Mouse (Mus musculus) forebrain, embryonic 12.5 days (tissue): Measurements from ENCODE around the gene Cgrrf1. TPM values are rescaled to one million over a fixed set of nuclear protein-coding genes. Genes with fewer than 3 reads are reported as not detected.
"Not testable (repeated sequence)": the region's sequence is repeated elsewhere in the genome, so short reads cannot be mapped to it uniquely, and the experiment has no call there.

Experiments used
- ATAC-seq: fragments of 200-750 bp; cut with Nextera tagmentation; 2 replicates; pipeline ENCODE4 v1.8.0; 2017; ENCODE audit warnings: moderate TSS enrichment; ENCODE audit not compliant: low FRiP score
- H3K27ac ChIP-seq: fragments of 300-500 bp; sonication (generic); 2 replicates; pipeline ENCODE4 v1.5.1; 2016; ENCODE audit warnings: mild to moderate bottlenecking
- H3K27me3 ChIP-seq: fragments of 300-500 bp; sonication (generic); 2 replicates; pipeline ENCODE4 v1.6.1; 2016; ENCODE audit warnings: mild to moderate bottlenecking
- H3K36me3 ChIP-seq: fragments of 300-500 bp; sonication (generic); replicated peaks from 2 replicates; pipeline ENCODE4 v1.6.1; 2016; ENCODE audit warnings: mild to moderate bottlenecking
- H3K4me1 ChIP-seq: fragments of 300-500 bp; sonication (generic); 2 replicates; pipeline ENCODE4 v1.6.1; 2016
- H3K4me2 ChIP-seq: fragments of 300-500 bp; sonication (generic); 2 replicates; pipeline ENCODE4 v1.6.1; 2016; ENCODE audit warnings: mild to moderate bottlenecking, moderate library complexity
- H3K4me3 ChIP-seq: fragments of 300-500 bp; sonication (generic); replicated peaks from 2 replicates; pipeline ENCODE4 v1.5.1; 2016; ENCODE audit warnings: mild to moderate bottlenecking
- H3K9ac ChIP-seq: fragments of 300-500 bp; sonication (generic); 2 replicates; pipeline ENCODE4 v1.6.1; 2016; ENCODE audit warnings: mild to moderate bottlenecking
- H3K9me3 ChIP-seq: fragments of 300-500 bp; sonication (generic); 2 replicates; pipeline ENCODE4 v1.6.1; 2016
- WGBS: fragments of 180-500 bp; shearing (Covaris S2); methylation state at CpG from one replicate; pipeline ENCODE4 v1.1.7; 2016; 5-methylcytosine and 5-hydroxymethylcytosine counted together
- polyA plus RNA-seq: library from polyadenylated mRNA; unstranded; fragments of >200 nt; fragmentation: Nextera tagmentation; extraction: Ambion mirVana; gene quantifications from 2 replicates; pipeline ENCODE4 v1.2.1, GENCODE M21; 2016

The Cgrrf1 gene
- polyA plus RNA-seq, 1 experiment from 2014 or later: 28.6 TPM

DNA sequence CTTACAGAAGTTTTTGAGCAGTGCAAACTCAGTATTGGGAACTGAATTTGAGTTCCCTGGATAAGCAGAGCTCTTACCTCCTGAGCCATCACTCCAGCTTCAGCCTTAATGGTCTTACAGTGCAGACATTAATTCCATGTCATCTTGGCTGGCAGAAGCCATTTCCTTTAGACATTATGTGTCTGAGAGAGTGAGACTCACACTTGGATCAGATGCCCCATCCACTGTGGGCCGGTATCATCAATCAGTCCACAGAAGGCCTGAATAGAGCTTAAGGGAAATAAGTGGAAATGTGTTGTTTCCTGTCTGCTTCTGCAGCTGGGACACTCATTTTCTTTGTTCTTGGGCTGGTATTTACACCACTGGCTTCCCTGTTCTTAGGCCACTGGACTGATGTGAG, 28.1 kb upstream of the Cgrrf1 start:
- no peak overlapping the region for H3K4me3 ChIP-seq
- 89% methylated on average over 1 of the region's 1 CpGs for WGBS
- no peak for ATAC-seq
- H3K9ac ChIP-seq: no peak overlapping the region
- H3K36me3 ChIP-seq: peaks cover 11% of the 10 kb centered on the region
- no peaks in the 10 kb centered on the region for H3K27me3 ChIP-seq
- no peak overlapping the region for H3K27ac ChIP-seq
- no peaks in the 10 kb centered on the region for H3K4me1 ChIP-seq
- no peak overlapping the region for H3K4me2 ChIP-seq
- no peaks in the 10 kb centered on the region for H3K9me3 ChIP-seq

DNA sequence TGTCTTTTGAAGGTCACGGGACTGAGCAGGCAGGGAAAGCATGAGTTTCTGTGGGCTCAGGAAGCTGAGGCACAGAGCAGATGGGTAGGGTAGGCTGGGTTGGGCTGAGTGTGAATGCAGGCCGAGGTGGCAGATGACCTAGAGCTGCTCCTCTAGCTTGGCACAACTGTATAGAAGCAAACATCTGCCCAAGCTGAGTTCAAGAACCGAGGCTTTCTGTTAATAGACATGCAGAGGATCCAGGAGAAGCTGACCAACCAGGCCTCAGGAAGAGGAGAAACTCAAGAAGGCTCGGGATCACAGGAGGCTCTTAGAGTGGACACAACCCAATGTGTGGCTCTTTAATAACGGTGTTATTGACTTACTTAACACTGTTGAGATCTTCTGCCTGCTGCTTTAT, 25.7 kb upstream of the Cgrrf1 start:
- no peaks in the 10 kb centered on the region for H3K4me1 ChIP-seq
- no peak overlapping the region for H3K27ac ChIP-seq
- WGBS: 92% methylated on average over 5 of the region's 5 CpGs
- no peak for ATAC-seq
- H3K4me2 ChIP-seq: no peak overlapping the region
- peaks cover 15% of the 10 kb centered on the region for H3K36me3 ChIP-seq
- H3K27me3 ChIP-seq: no peaks in the 10 kb centered on the region
- H3K9me3 ChIP-seq: no peaks in the 10 kb centered on the region
- no peak overlapping the region for H3K4me3 ChIP-seq
- H3K9ac ChIP-seq: no peak overlapping the region

DNA sequence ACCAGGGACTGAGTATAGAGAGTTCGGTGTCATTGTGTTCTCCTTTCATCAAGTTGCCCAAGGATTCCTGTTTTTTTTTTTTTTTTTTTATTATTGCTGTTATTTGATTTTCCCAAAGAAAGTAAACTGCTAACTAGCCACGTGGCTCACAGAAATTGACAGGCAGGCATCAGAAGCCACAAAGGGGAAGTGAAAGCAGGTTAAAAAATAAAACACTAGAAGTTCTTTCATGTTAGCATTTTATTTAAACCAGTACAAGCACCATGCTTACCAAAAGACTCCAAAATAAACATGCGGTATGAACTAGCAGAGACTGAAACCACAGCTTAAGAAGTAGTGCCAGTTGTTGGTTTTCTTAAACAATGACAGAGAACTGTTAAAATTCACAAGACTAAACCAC, 24.0 kb upstream of the Cgrrf1 start:
- H3K4me2 ChIP-seq: no peak overlapping the region
- no peak overlapping the region for H3K4me3 ChIP-seq
- H3K9ac ChIP-seq: no peak overlapping the region
- H3K4me1 ChIP-seq: no peaks in the 10 kb centered on the region
- H3K27ac ChIP-seq: no peak overlapping the region
- H3K27me3 ChIP-seq: no peaks in the 10 kb centered on the region
- WGBS: 77% methylated on average over 3 of the region's 3 CpGs
- H3K36me3 ChIP-seq: peaks cover 28% of the 10 kb centered on the region
- no peak for ATAC-seq
- H3K9me3 ChIP-seq: no peaks in the 10 kb centered on the region

- Histone ChIP-seq H3K27ac (no peak overlapping the region), H3K4me2 (no peak overlapping the region), H3K27me3 (no peaks in the 10 kb centered on the region), H3K36me3 (peaks cover 40% of the 10 kb centered on the region), H3K9ac (no peak overlapping the region), H3K4me3 (no peak overlapping the region), H3K4me1 (peaks cover 11% of the 10 kb centered on the region), H3K9me3 (no peaks in the 10 kb centered on the region)
- 60% methylated on average over 6 of the region's 6 CpGs for WGBS
- ATAC-seq: no peak
Measured at GRCm38 (mm10) chr14:46815640-46816039, 16.3 kb upstream of the Cgrrf1 start.

GRCm38 (mm10) chr14:46816916-46817622, 14.9 kb upstream of the Cgrrf1 start:
- Histone ChIP-seq H3K4me1 (peaks cover 19% of the 10 kb centered on the region), H3K36me3 (peaks cover 31% of the 10 kb centered on the region), H3K9ac (no peak overlapping the region), H3K4me3 (no peak overlapping the region), H3K9me3 (no peaks in the 10 kb centered on the region), H3K27me3 (no peaks in the 10 kb centered on the region), H3K27ac (no peak overlapping the region), H3K4me2 (no peak overlapping the region)
- no peak for ATAC-seq
- 95% methylated on average over 8 of the region's 8 CpGs for WGBS

- Histone ChIP-seq H3K4me3 (no peak overlapping the region), H3K4me1 (peaks cover 19% of the 10 kb centered on the region), H3K9ac (no peak overlapping the region), H3K9me3 (no peaks in the 10 kb centered on the region), H3K4me2 (no peak overlapping the region), H3K27me3 (0 out of 2 replicates have a peak, but pooled peaks cover 3% of the 10 kb centered on the region), H3K27ac (no peak overlapping the region), H3K36me3 (peaks cover 17% of the 10 kb centered on the region)
- WGBS: 94% methylated on average over 7 of the region's 7 CpGs
- ATAC-seq: no peak
Measured at GRCm38 (mm10) chr14:46818743-46819142, 13.2 kb upstream of the Cgrrf1 start.

DNA sequence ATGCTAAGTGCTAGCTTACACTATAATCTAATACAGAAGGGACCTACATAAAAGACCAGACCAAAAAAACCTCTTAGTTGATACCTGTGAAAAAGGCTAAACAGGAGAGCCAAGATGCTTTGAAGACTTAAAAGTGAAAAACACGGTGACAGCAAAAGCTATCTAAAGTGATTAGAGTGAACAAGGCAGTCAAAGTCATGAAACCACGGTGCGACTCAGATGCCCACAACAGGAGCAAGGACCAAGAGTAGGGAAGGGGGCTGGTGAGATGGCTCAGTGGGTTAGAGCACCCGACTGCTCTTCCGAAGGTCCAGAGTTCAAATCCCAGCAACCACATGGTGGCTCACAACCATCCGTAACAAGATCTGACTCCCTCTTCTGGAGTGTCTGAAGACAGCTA, 12.0 kb upstream of the Cgrrf1 start:
- H3K4me3 ChIP-seq, H3K27ac ChIP-seq, H3K9me3 ChIP-seq, H3K4me2 ChIP-seq, H3K27me3 ChIP-seq, H3K9ac ChIP-seq, ATAC-seq: not testable (repeated sequence)
- Histone ChIP-seq H3K4me1 (peaks cover 19% of the 10 kb centered on the region), H3K36me3 (peaks cover 14% of the 10 kb centered on the region; the same call in 1 of the 2 replicates)
- 94% methylated on average over 5 of the region's 6 CpGs for WGBS

DNA sequence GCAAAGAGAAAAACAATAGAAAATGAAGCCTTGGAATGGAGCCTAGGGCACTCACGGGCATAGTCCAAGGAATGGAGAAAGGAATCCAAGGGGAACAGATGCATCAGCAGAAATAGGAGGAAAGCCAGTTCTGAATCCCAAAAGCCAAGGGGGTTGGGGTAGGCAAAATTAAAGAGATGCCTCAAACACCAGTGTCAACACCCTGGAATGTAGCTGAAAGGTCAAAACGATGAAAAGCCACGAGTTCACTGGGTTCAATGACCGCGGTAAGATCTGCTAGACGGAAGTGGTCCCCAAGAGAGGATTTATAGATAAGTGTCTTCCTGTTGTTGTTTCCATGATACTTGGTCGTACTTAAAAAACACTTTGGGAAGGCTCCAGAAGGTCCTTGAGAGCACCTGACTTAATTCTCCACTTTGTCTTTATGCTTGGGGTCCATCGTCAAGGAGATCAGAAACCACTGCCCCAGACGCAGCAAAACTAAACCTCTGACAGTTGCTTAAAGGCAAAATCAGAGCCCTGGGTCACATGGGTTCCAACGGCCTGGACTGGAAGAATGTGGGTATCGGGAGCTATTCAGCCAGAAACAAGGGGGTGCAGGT, 10.6 kb upstream of the Cgrrf1 start:
- Histone ChIP-seq H3K4me2 (peak overlapping the region; percentile 81), H3K4me3 (peak overlapping the region; percentile 87), H3K9me3 (no peaks in the 10 kb centered on the region), H3K27ac (peak overlapping the region; percentile 87), H3K36me3 (peaks cover 6% of the 10 kb centered on the region; the same call in 1 of the 2 replicates), H3K9ac (peak overlapping the region; percentile 80), H3K27me3 (0 out of 2 replicates have a peak, but pooled peaks cover 3% of the 10 kb centered on the region), H3K4me1 (peaks cover 19% of the 10 kb centered on the region)
- ATAC-seq: no peak; the same call in 1 of the 2 replicates
- WGBS: 1% methylated on average over 11 of the region's 11 CpGs

GRCm38 (mm10) chr14:46821873-46822716, 9.8 kb upstream of the Cgrrf1 start, which contains the start of gene Gmfb:
TSS of gene Gmfb (minus strand) at chr14:46822242.
- Histone ChIP-seq H3K4me2 (peak within 1 kb of the TSS; percentile 81), H3K9me3 (no peaks in the 10 kb centered on the region), H3K4me3 (peak within 1 kb of the TSS; percentile 87), H3K27ac (peak within 1 kb of the TSS; percentile 87), H3K36me3 (peaks cover under 1% of the 10 kb centered on the region; the same call in 1 of the 2 replicates), H3K4me1 (peaks cover 19% of the 10 kb centered on the region), H3K27me3 (0 out of 2 replicates have a peak, but pooled peaks cover 3% of the 10 kb centered on the region), H3K9ac (peak within 1 kb of the TSS; percentile 80)
- under 1% methylated on average over 64 of the region's 65 CpGs for WGBS
- peak; percentile 98 for ATAC-seq

DNA sequence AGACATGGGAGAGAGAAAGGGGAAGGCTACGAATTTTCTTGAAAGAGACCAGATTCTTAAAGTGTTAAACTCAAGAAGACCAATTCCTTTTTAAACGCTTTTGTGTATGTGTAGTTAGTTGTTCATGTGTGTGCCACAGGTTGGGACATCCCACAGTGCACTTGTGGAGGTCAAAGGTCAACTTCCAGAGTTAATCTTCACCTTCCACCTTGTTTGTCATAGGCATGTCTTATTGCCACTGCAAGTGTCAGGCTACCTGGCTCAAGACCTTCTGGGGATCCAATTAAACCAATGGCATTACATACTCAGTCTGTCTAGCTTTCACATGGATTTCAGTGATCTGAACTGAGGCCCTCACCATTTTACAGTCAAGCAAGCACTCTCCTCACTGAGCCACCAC, 7.9 kb upstream of the Cgrrf1 start:
- ATAC-seq: no peak
- WGBS: 79% methylated on average over 2 of the region's 2 CpGs
- H3K27me3 ChIP-seq: 0 out of 2 replicates have a peak, but pooled peaks cover 3% of the 10 kb centered on the region

DNA sequence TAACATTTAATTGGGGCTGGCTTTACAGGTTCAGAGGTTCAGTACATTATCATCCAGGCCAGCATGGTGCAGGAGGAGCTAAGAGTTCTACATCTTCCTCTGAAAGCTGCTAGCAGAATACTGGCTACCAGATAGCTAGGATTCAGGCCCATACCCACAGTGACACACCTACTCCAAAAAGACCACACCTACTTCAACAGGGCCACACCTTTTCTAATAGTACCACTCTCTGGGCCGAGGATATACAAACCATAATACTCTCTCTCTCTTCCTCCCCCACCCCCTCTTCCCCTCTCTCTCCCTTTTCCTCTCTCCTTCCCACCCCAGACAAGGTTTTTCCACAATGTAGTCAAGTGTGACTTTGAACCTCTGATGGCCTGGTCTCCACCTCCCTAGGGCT, 4.5 kb upstream of the Cgrrf1 start:
- ATAC-seq: no peak
- H3K4me2 ChIP-seq: no peak overlapping the region
- no peaks in the 10 kb centered on the region for H3K9me3 ChIP-seq
- H3K36me3 ChIP-seq: no peaks in the 10 kb centered on the region
- H3K9ac ChIP-seq: no peak overlapping the region
- no peak overlapping the region for H3K27ac ChIP-seq
- no peak overlapping the region for H3K4me3 ChIP-seq
- 0 out of 2 replicates have a peak, but pooled peaks cover 3% of the 10 kb centered on the region for H3K27me3 ChIP-seq
- peaks cover 4% of the 10 kb centered on the region; the same call in 1 of the 2 replicates for H3K4me1 ChIP-seq
- WGBS: 59% methylated on average over 1 of the region's 1 CpGs

More for the DNA sequence above, 7.9 kb upstream of the Cgrrf1 start:
- Histone ChIP-seq H3K36me3 (no peaks in the 10 kb centered on the region), H3K9ac (no peak overlapping the region), H3K27ac (no peak overlapping the region), H3K4me2 (no peak overlapping the region), H3K9me3 (no peaks in the 10 kb centered on the region), H3K4me1 (peaks cover 19% of the 10 kb centered on the region), H3K4me3 (no peak overlapping the region)

- 11% methylated on average over 4 of the region's 4 CpGs for WGBS
- no peak overlapping the region for H3K27ac ChIP-seq
Measured at GRCm38 (mm10) chr14:46831295-46831694, 630 bp upstream of the Cgrrf1 start.

More at GRCm38 (mm10) chr14:46831295-46831694, 630 bp upstream of the Cgrrf1 start:
- Histone ChIP-seq H3K4me1 (peaks cover 16% of the 10 kb centered on the region; the same call in 1 of the 2 replicates), H3K4me3 (peak overlapping the region; percentile 86), H3K27me3 (no peaks in the 10 kb centered on the region), H3K9me3 (no peaks in the 10 kb centered on the region), H3K36me3 (no peaks in the 10 kb centered on the region), H3K4me2 (peak overlapping the region; percentile 76), H3K9ac (peak overlapping the region; percentile 86)
- ATAC-seq: no peak
